ENCODE assay signal across 17 mouse cellular contexts in the genomic region with DNA sequence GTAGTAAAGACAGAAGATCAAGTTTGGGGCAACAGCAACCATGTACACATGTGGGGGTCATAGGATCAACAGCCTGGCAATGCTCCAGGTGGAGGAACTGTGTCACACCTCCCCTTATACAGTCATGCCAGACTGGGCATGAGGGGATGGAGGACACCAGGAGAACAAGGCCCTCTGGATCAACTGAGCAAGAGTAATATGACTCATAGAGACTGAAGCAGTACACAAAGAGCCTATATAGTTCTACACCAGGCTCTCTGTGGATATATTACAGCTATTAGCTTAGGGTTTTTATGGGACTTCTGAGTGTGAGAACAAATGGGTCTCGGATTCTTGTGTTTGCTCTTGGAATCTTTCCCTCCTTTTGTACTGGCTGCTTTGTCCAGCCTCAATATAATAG.
"Had no signal": no experiment of that assay in that cellular context is flagged by ENCODE, and none has a peak within 500 bp of the region (broad histone marks: within the 10 kb centered on the region; RNA-seq: fewer than 3 reads in every experiment).

No protein-coding gene starts in this region.

- H3K9me3 ChIP-seq: liver, embryonic 15.5 days; lung, embryonic 15.5 days; midbrain, embryonic 10.5 days; midbrain, embryonic 12.5 days had no signal

- H3K27ac ChIP-seq: liver, embryonic 15.5 days; lung, embryonic 15.5 days; midbrain, embryonic 10.5 days; midbrain, embryonic 12.5 days; neural tube, embryonic 13.5 days had no signal

- H3K4me2 ChIP-seq: liver, embryonic 15.5 days; lung, embryonic 15.5 days; midbrain, embryonic 12.5 days; neural tube, embryonic 13.5 days had no signal

- DNase-seq: liver, postnatal 0 days; lung, adult 2 months; lung, postnatal 4 days; midbrain, embryonic 14.5 days; right cerebral cortex, postnatal 14 days; spleen, adult 18-20 months; thymus, adult 18-20 months; thymus, postnatal 14 days; thymus, postnatal 36 days had no signal

- H3K4me1 ChIP-seq: lung, embryonic 15.5 days; midbrain, embryonic 10.5 days; midbrain, embryonic 12.5 days; neural tube, embryonic 13.5 days had no signal

- H3K4me3 ChIP-seq: liver, embryonic 15.5 days; lung, embryonic 15.5 days; midbrain, embryonic 10.5 days; midbrain, embryonic 12.5 days; myocyte; neural tube, embryonic 13.5 days had no signal

- H3K27me3 ChIP-seq: liver, embryonic 15.5 days; lung, embryonic 15.5 days; midbrain, embryonic 12.5 days; neural tube, embryonic 13.5 days had no signal

- H3K9ac ChIP-seq: liver, embryonic 15.5 days; liver, postnatal 0 days; lung, embryonic 15.5 days; midbrain, embryonic 12.5 days; neural tube, embryonic 13.5 days had no signal

- ATAC-seq: liver, postnatal 0 days; lung, postnatal 0 days; midbrain, embryonic 16.5 days had no signal

- H3K36me3 ChIP-seq: liver, embryonic 15.5 days; lung, embryonic 15.5 days; midbrain, embryonic 10.5 days; midbrain, embryonic 12.5 days; neural tube, embryonic 13.5 days had no signal
